Mouse (Mus musculus): ENCODE results near the gene Elf2. TPM values are rescaled to one million over a fixed set of nuclear protein-coding genes. Genes with fewer than 3 reads are reported as not detected.
A peak's percentile ranks its signal among the peaks of the same experiment; 100 is the strongest.

The Elf2 gene
- polyA plus RNA-seq, 1 experiment from 2014 or later, result 21.8 TPM

- Histone ChIP-seq H3K4me1 (peaks cover 44% of the 10 kb centered on the region), H3K36me3 (no peaks in the 10 kb centered on the region), H3K27ac (peak overlapping the region; percentile 69), H3K4me3 (no peak overlapping the region), H3K27me3 (replicated peaks) (no peaks in the 10 kb centered on the region), H3K9ac (no peak overlapping the region), H3K9me3 (replicated peaks) (no peaks in the 10 kb centered on the region), H3K4me2 (peak overlapping the region; percentile 0; the same call in 1 of the 2 replicates)
- 35% methylated on average over 19 of the region's 19 CpGs for WGBS (ENCODE audit: insufficient replicate concordance)
- ATAC-seq, result peak; percentile 78
Measured at GRCm38 (mm10) chr3:51375307-51376265, 35.1 kb upstream of the Elf2 start.

- no peak for ATAC-seq
- Histone ChIP-seq H3K36me3 (no peaks in the 10 kb centered on the region), H3K27me3 (replicated peaks) (no peaks in the 10 kb centered on the region), H3K9ac (no peak overlapping the region), H3K4me3 (no peak overlapping the region), H3K9me3 (replicated peaks) (no peaks in the 10 kb centered on the region), H3K4me2 (no peak overlapping the region), H3K27ac (no peak overlapping the region), H3K4me1 (peaks cover 31% of the 10 kb centered on the region)
- 55% methylated on average over 5 of the region's 5 CpGs for WGBS (ENCODE audit: insufficient replicate concordance)
Measured at GRCm38 (mm10) chr3:51373544-51373943, 33.1 kb upstream of the Elf2 start.

GRCm38 (mm10) chr3:51372883-51373282 lies 32.4 kb upstream of the Elf2 start:
- H3K9me3 ChIP-seq (replicated peaks), result no peaks in the 10 kb centered on the region
- H3K9ac ChIP-seq, result no peak overlapping the region
- WGBS (ENCODE audit: insufficient replicate concordance), result 57% methylated on average over 5 of the region's 5 CpGs

GRCm38 (mm10) chr3:51371826-51372225 lies 31.4 kb upstream of the Elf2 start:
- 61% methylated on average over 2 of the region's 2 CpGs for WGBS (ENCODE audit: insufficient replicate concordance)
- no peak overlapping the region for H3K27ac ChIP-seq
- no peaks in the 10 kb centered on the region for H3K36me3 ChIP-seq
- no peak overlapping the region for H3K9ac ChIP-seq
- no peak overlapping the region for H3K4me3 ChIP-seq
- H3K4me2 ChIP-seq, result no peak overlapping the region
- no peak for ATAC-seq
- H3K4me1 ChIP-seq, result peaks cover 36% of the 10 kb centered on the region
- no peaks in the 10 kb centered on the region for H3K9me3 ChIP-seq (replicated peaks)
- no peaks in the 10 kb centered on the region for H3K27me3 ChIP-seq (replicated peaks)

More at GRCm38 (mm10) chr3:51372883-51373282, 32.4 kb upstream of the Elf2 start:
- no peak overlapping the region for H3K4me3 ChIP-seq
- H3K4me2 ChIP-seq, result peak overlapping the region; percentile 29; the same call in 1 of the 2 replicates
- H3K36me3 ChIP-seq, result no peaks in the 10 kb centered on the region
- no peak for ATAC-seq
- no peaks in the 10 kb centered on the region for H3K27me3 ChIP-seq (replicated peaks)
- no peak overlapping the region for H3K27ac ChIP-seq
- H3K4me1 ChIP-seq, result peaks cover 31% of the 10 kb centered on the region

GRCm38 (mm10) chr3:51368011-51368410 lies 27.5 kb upstream of the Elf2 start:
- Histone ChIP-seq H3K36me3 (no peaks in the 10 kb centered on the region), H3K4me2 (peak overlapping the region; percentile 33; the same call in 1 of the 2 replicates), H3K27ac (no peak overlapping the region), H3K9me3 (replicated peaks) (no peaks in the 10 kb centered on the region), H3K27me3 (replicated peaks) (0 out of 2 replicates have a peak, but pooled peaks cover 6% of the 10 kb centered on the region), H3K4me1 (peaks cover 47% of the 10 kb centered on the region), H3K4me3 (no peak overlapping the region), H3K9ac (no peak overlapping the region; the same call in 1 of the 2 replicates)
- ATAC-seq, result no peak
- 56% methylated on average over 4 of the region's 4 CpGs for WGBS (ENCODE audit: insufficient replicate concordance)

- no peaks in the 10 kb centered on the region for H3K9me3 ChIP-seq (replicated peaks)
- H3K27me3 ChIP-seq (replicated peaks), result 0 out of 2 replicates have a peak, but pooled peaks cover 6% of the 10 kb centered on the region
- WGBS (ENCODE audit: insufficient replicate concordance), result 12% methylated on average over 4 of the region's 4 CpGs
- peak; percentile 73 for ATAC-seq
- peaks cover 47% of the 10 kb centered on the region for H3K4me1 ChIP-seq
- 0 out of 2 replicates have a peak overlapping the region, but pooled peaks have one; percentile 2 for H3K9ac ChIP-seq
- H3K27ac ChIP-seq, result peak overlapping the region; percentile 72
- no peak overlapping the region for H3K4me3 ChIP-seq
- no peaks in the 10 kb centered on the region for H3K36me3 ChIP-seq
- peak overlapping the region; percentile 38 for H3K4me2 ChIP-seq
Measured at GRCm38 (mm10) chr3:51366926-51367325, 26.5 kb upstream of the Elf2 start.

- Histone ChIP-seq H3K27ac (peak overlapping the region; percentile 76; the same call in 1 of the 2 replicates), H3K4me3 (0 out of 2 replicates have a peak overlapping the region, but pooled peaks have one; percentile 55), H3K4me2 (peak overlapping the region; percentile 87), H3K27me3 (replicated peaks) (0 out of 2 replicates have a peak, but pooled peaks cover 6% of the 10 kb centered on the region), H3K9ac (peak overlapping the region; percentile 64; the same call in 1 of the 2 replicates), H3K36me3 (no peaks in the 10 kb centered on the region), H3K9me3 (replicated peaks) (no peaks in the 10 kb centered on the region), H3K4me1 (peaks cover 58% of the 10 kb centered on the region)
- ATAC-seq, result no peak
- 3% methylated on average over 3 of the region's 3 CpGs for WGBS (ENCODE audit: insufficient replicate concordance)
Measured at GRCm38 (mm10) chr3:51365517-51365882, 25.0 kb upstream of the Elf2 start.

- peaks cover 64% of the 10 kb centered on the region for H3K4me1 ChIP-seq
- 0 out of 2 replicates have a peak, but pooled peaks cover 6% of the 10 kb centered on the region for H3K27me3 ChIP-seq (replicated peaks)
- WGBS (ENCODE audit: insufficient replicate concordance), result 6% methylated on average over 31 of the region's 31 CpGs
- no peaks in the 10 kb centered on the region for H3K9me3 ChIP-seq (replicated peaks)
- H3K4me2 ChIP-seq, result peak overlapping the region; percentile 87
- peak; percentile 88 for ATAC-seq
- H3K36me3 ChIP-seq, result no peaks in the 10 kb centered on the region
- H3K27ac ChIP-seq, result peak overlapping the region; percentile 76
- peak overlapping the region; percentile 64 for H3K9ac ChIP-seq
- peak overlapping the region; percentile 55 for H3K4me3 ChIP-seq
Measured at GRCm38 (mm10) chr3:51364703-51365516, 24.4 kb upstream of the Elf2 start.

- no peak overlapping the region for H3K9ac ChIP-seq
- no peaks in the 10 kb centered on the region for H3K9me3 ChIP-seq (replicated peaks)
- WGBS (ENCODE audit: insufficient replicate concordance), result 41% methylated on average over 9 of the region's 9 CpGs
- H3K36me3 ChIP-seq, result no peaks in the 10 kb centered on the region
- no peak overlapping the region for H3K4me3 ChIP-seq
- H3K4me2 ChIP-seq, result peak overlapping the region; percentile 38
- 0 out of 2 replicates have a peak, but pooled peaks cover 6% of the 10 kb centered on the region for H3K27me3 ChIP-seq (replicated peaks)
- peak; percentile 28; the same call in 1 of the 2 replicates for ATAC-seq
- H3K4me1 ChIP-seq, result peaks cover 63% of the 10 kb centered on the region
- no peak overlapping the region; the same call in 1 of the 2 replicates for H3K27ac ChIP-seq
Measured at GRCm38 (mm10) chr3:51361066-51361465, 20.6 kb upstream of the Elf2 start.

GRCm38 (mm10) chr3:51359558-51360307 lies 19.3 kb upstream of the Elf2 start:
- peaks cover 51% of the 10 kb centered on the region for H3K4me1 ChIP-seq
- H3K4me2 ChIP-seq, result peak overlapping the region; percentile 81
- peak overlapping the region; percentile 67 for H3K4me3 ChIP-seq
- peak overlapping the region; percentile 58 for H3K9ac ChIP-seq
- 21% methylated on average over 14 of the region's 14 CpGs for WGBS (ENCODE audit: insufficient replicate concordance)
- no peak for ATAC-seq
- H3K9me3 ChIP-seq (replicated peaks), result no peaks in the 10 kb centered on the region
- H3K27me3 ChIP-seq (replicated peaks), result 0 out of 2 replicates have a peak, but pooled peaks cover 6% of the 10 kb centered on the region
- no peaks in the 10 kb centered on the region for H3K36me3 ChIP-seq
- peak overlapping the region; percentile 33; the same call in 1 of the 2 replicates for H3K27ac ChIP-seq
